Mouse (Mus musculus): ENCODE data around the gene Dapp1. TPM values are rescaled to one million over a fixed set of nuclear protein-coding genes. Genes with fewer than 3 reads are reported as not detected.

The Dapp1 gene
- polyA plus RNA-seq, 1 experiment from 2014 or later: 12.0 TPM

GRCm38 (mm10) chr3:137895196-137895595 lies 86.1 kb downstream of the Dapp1 start:
- WGBS: 89% methylated on average over 3 of the region's 3 CpGs
- no peak for ATAC-seq (ENCODE audit: insufficient number of reproducible peaks, insufficient read depth, low FRiP score, low read depth)
- Histone ChIP-seq H3K9me3 (ENCODE audit: control insufficient read depth, low read depth, low read length) (no peaks in the 10 kb centered on the region), H3K27me3 (ENCODE audit: control insufficient read depth, insufficient read depth, low read length) (no peaks in the 10 kb centered on the region), H3K4me1 (ENCODE audit: control insufficient read depth, insufficient read depth, low read length) (no peaks in the 10 kb centered on the region), H3K27ac (ENCODE audit: low read length) (no peak overlapping the region), H3K4me3 (ENCODE audit: low read depth, low read length) (no peak overlapping the region), H3K4me2 (replicated peaks; ENCODE audit: low read depth, low read length) (no peak overlapping the region), H3K9ac (replicated peaks; ENCODE audit: low read depth, low read length) (no peak overlapping the region), H3K36me3 (ENCODE audit: control insufficient read depth, insufficient read depth, low read length) (peaks cover 8% of the 10 kb centered on the region; the same call in 1 of the 2 replicates)

- no peak overlapping the region for H3K9ac ChIP-seq (replicated peaks; ENCODE audit: low read depth, low read length)
- no peaks in the 10 kb centered on the region for H3K4me1 ChIP-seq (ENCODE audit: control insufficient read depth, insufficient read depth, low read length)
- no peaks in the 10 kb centered on the region for H3K27me3 ChIP-seq (ENCODE audit: control insufficient read depth, insufficient read depth, low read length)
- H3K36me3 ChIP-seq (ENCODE audit: control insufficient read depth, insufficient read depth, low read length): peaks cover 15% of the 10 kb centered on the region
- 88% methylated on average over 4 of the region's 4 CpGs for whole genome bisulfite sequencing
- H3K9me3 ChIP-seq (ENCODE audit: control insufficient read depth, low read depth, low read length): no peaks in the 10 kb centered on the region
- no peak overlapping the region for H3K4me2 ChIP-seq (replicated peaks; ENCODE audit: low read depth, low read length)
- no peak overlapping the region for H3K4me3 ChIP-seq (ENCODE audit: low read depth, low read length)
- H3K27ac ChIP-seq (ENCODE audit: low read length): no peak overlapping the region
- ATAC-seq (ENCODE audit: insufficient number of reproducible peaks, insufficient read depth, low FRiP score, low read depth): no peak
Observed at GRCm38 (mm10) chr3:137893789-137894188, 87.6 kb downstream of the Dapp1 start.

GRCm38 (mm10) chr3:137892118-137892517 lies 89.2 kb downstream of the Dapp1 start:
- no peak overlapping the region for H3K9ac ChIP-seq (replicated peaks; ENCODE audit: low read depth, low read length)
- 95% methylated on average over 4 of the region's 4 CpGs for WGBS
- ATAC-seq (ENCODE audit: insufficient number of reproducible peaks, insufficient read depth, low FRiP score, low read depth): no peak
- H3K4me1 ChIP-seq (ENCODE audit: control insufficient read depth, insufficient read depth, low read length): no peaks in the 10 kb centered on the region
- H3K27ac ChIP-seq (ENCODE audit: low read length): no peak overlapping the region
- H3K4me3 ChIP-seq (ENCODE audit: low read depth, low read length): no peak overlapping the region
- H3K4me2 ChIP-seq (replicated peaks; ENCODE audit: low read depth, low read length): no peak overlapping the region
- H3K9me3 ChIP-seq (ENCODE audit: control insufficient read depth, low read depth, low read length): no peaks in the 10 kb centered on the region
- H3K27me3 ChIP-seq (ENCODE audit: control insufficient read depth, insufficient read depth, low read length): no peaks in the 10 kb centered on the region
- H3K36me3 ChIP-seq (ENCODE audit: control insufficient read depth, insufficient read depth, low read length): peaks cover 15% of the 10 kb centered on the region

DNA sequence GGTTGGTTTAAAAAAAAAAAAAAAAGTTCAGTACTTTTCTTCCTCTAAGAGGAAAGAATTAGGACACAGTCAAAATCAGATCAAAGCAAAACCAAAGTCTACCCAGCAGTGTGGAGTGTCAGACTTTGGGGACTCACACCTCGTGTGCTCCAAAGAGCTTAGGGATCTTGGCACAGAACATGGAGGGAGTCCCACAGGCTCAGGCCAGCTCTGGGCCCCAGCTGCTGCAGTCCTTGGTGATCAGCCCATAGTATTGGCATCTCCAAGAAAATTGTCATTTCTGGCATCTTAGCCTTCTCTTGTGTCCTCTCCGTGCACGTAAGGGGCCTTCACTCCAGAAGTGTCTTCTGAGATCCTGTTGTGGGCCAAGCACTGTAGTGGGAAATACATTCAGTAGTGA lies 90.3 kb downstream of the Dapp1 start:
- H3K36me3 ChIP-seq (ENCODE audit: control insufficient read depth, insufficient read depth, low read length): peaks cover 15% of the 10 kb centered on the region
- WGBS: 80% methylated on average over 3 of the region's 3 CpGs
- no peak for ATAC-seq (ENCODE audit: insufficient number of reproducible peaks, insufficient read depth, low FRiP score, low read depth)

DNA sequence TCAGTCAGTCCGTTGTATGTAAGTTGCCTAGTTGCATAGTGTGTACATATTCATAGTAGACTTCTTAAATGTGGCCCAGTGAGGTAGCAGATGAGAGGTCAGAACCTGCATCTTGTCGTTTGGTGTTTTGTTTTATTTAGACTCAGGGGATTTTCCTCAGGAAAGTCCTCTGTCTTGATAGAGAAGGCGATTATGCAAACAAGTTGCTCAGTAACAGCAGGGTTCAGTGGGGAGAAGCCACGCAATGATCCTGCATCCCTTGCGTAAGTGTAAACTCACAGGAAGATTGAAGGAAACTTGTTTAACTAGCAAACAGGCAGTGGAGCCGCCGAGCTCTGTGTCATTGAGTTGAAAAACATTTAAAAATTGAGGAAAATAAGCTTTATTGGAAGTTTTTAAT lies 93.4 kb downstream of the Dapp1 start:
- peaks cover 7% of the 10 kb centered on the region for H3K36me3 ChIP-seq (ENCODE audit: control insufficient read depth, insufficient read depth, low read length)
- no peaks in the 10 kb centered on the region for H3K27me3 ChIP-seq (ENCODE audit: control insufficient read depth, insufficient read depth, low read length)
- 68% methylated on average over 7 of the region's 7 CpGs for WGBS
- H3K9me3 ChIP-seq (ENCODE audit: control insufficient read depth, low read depth, low read length): no peaks in the 10 kb centered on the region
- no peak overlapping the region for H3K4me3 ChIP-seq (ENCODE audit: low read depth, low read length)
- no peak overlapping the region for H3K9ac ChIP-seq (replicated peaks; ENCODE audit: low read depth, low read length)
- no peak for ATAC-seq (ENCODE audit: insufficient number of reproducible peaks, insufficient read depth, low FRiP score, low read depth)
- H3K27ac ChIP-seq (ENCODE audit: low read length): no peak overlapping the region
- no peak overlapping the region for H3K4me2 ChIP-seq (replicated peaks; ENCODE audit: low read depth, low read length)
- no peaks in the 10 kb centered on the region for H3K4me1 ChIP-seq (ENCODE audit: control insufficient read depth, insufficient read depth, low read length)

More for the DNA sequence above, 90.3 kb downstream of the Dapp1 start:
- H3K27ac ChIP-seq (ENCODE audit: low read length): no peak overlapping the region
- H3K4me1 ChIP-seq (ENCODE audit: control insufficient read depth, insufficient read depth, low read length): no peaks in the 10 kb centered on the region
- no peak overlapping the region for H3K4me2 ChIP-seq (replicated peaks; ENCODE audit: low read depth, low read length)
- H3K9me3 ChIP-seq (ENCODE audit: control insufficient read depth, low read depth, low read length): no peaks in the 10 kb centered on the region
- no peak overlapping the region for H3K4me3 ChIP-seq (ENCODE audit: low read depth, low read length)
- H3K9ac ChIP-seq (replicated peaks; ENCODE audit: low read depth, low read length): no peak overlapping the region
- H3K27me3 ChIP-seq (ENCODE audit: control insufficient read depth, insufficient read depth, low read length): no peaks in the 10 kb centered on the region

DNA sequence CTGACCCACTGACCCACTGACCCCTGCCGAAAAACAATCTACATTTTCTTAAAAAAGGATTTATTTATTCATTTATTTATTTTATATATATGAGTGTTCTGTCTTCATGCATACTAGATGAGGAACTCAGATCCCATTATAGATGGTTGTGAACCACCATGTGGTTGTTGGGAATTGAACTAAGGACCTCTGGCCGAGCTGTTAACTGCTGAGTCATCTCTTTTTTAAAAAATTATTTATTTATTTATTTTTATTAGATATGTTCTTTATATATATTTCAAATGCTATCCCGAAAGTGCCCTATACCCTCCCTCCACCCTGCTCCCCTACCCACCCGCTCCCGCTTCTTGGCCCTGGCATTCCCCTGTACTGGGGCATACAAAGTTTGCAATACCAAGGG lies 100.3 kb downstream of the Dapp1 start:
- WGBS: 85% methylated on average over 5 of the region's 5 CpGs

More for the DNA sequence above, 100.3 kb downstream of the Dapp1 start:
- ATAC-seq (ENCODE audit: insufficient number of reproducible peaks, insufficient read depth, low FRiP score, low read depth): no peak
- Histone ChIP-seq H3K27ac (ENCODE audit: low read length) (no peak overlapping the region), H3K4me1 (ENCODE audit: control insufficient read depth, insufficient read depth, low read length) (no peaks in the 10 kb centered on the region), H3K4me3 (ENCODE audit: low read depth, low read length) (no peak overlapping the region), H3K36me3 (ENCODE audit: control insufficient read depth, insufficient read depth, low read length) (no peaks in the 10 kb centered on the region), H3K9me3 (ENCODE audit: control insufficient read depth, low read depth, low read length) (no peaks in the 10 kb centered on the region), H3K27me3 (ENCODE audit: control insufficient read depth, insufficient read depth, low read length) (no peaks in the 10 kb centered on the region), H3K4me2 (replicated peaks; ENCODE audit: low read depth, low read length) (no peak overlapping the region), H3K9ac (replicated peaks; ENCODE audit: low read depth, low read length) (no peak overlapping the region)

Other genes with a start within 250 kb of the Dapp1 start
- 1,649 and 1,659 TPM in 2 replicates for gene H2afz, start 117.1 kb downstream of the Dapp1 start, polyA plus RNA-seq (2014; fragmentation: Nextera tagmentation; extraction: Ambion mirVana)
- 9.3 and 9.8 TPM in 2 replicates for gene Dnajb14, start 113.9 kb downstream of the Dapp1 start, polyA plus RNA-seq (2014; fragmentation: Nextera tagmentation; extraction: Ambion mirVana)
- 110 and 119 TPM in 2 replicates for gene Lamtor3, start 63.0 kb downstream of the Dapp1 start, polyA plus RNA-seq (2014; fragmentation: Nextera tagmentation; extraction: Ambion mirVana)
- gene 1110002E22Rik, start 83.5 kb upstream of the Dapp1 start, polyA plus RNA-seq (2014; fragmentation: Nextera tagmentation; extraction: Ambion mirVana): 0.04 and 0.16 TPM in 2 replicates
- gene Gm5105, start 85.8 kb upstream of the Dapp1 start, polyA plus RNA-seq (2014; fragmentation: Nextera tagmentation; extraction: Ambion mirVana): not detected in 2 replicates
- 10.2 and 11.1 TPM in 2 replicates for gene Trmt10a, start 161.9 kb upstream of the Dapp1 start, polyA plus RNA-seq (2014; fragmentation: Nextera tagmentation; extraction: Ambion mirVana)
- 7.6 and 8.8 TPM in 2 replicates for gene Mttp, start 163.4 kb upstream of the Dapp1 start, polyA plus RNA-seq (2014; fragmentation: Nextera tagmentation; extraction: Ambion mirVana)
- gene 4930579F01Rik, start 212.3 kb upstream of the Dapp1 start, polyA plus RNA-seq (2014; fragmentation: Nextera tagmentation; extraction: Ambion mirVana): 0.38 and 0.80 TPM in 2 replicates
- gene Adh7, start 236.2 kb upstream of the Dapp1 start, polyA plus RNA-seq (2014; fragmentation: Nextera tagmentation; extraction: Ambion mirVana): 0.24 and 0.41 TPM in 2 replicates

Measured in stomach, embryonic 14.5 days (tissue).